Mouse (Mus musculus): ENCODE data around the gene Hist1h4n. TPM values are rescaled to one million over a fixed set of nuclear protein-coding genes. Genes with fewer than 3 reads are reported as not detected.
"Not testable (repeated sequence)": the region's sequence is repeated elsewhere in the genome, so short reads cannot be mapped to it uniquely, and the experiment has no call there.

Gene Hist1h4n
- polyA plus RNA-seq (2014; fragmentation: Nextera tagmentation; extraction: Ambion mirVana) = 14.6 and 15.4 TPM in 2 replicates

DNA sequence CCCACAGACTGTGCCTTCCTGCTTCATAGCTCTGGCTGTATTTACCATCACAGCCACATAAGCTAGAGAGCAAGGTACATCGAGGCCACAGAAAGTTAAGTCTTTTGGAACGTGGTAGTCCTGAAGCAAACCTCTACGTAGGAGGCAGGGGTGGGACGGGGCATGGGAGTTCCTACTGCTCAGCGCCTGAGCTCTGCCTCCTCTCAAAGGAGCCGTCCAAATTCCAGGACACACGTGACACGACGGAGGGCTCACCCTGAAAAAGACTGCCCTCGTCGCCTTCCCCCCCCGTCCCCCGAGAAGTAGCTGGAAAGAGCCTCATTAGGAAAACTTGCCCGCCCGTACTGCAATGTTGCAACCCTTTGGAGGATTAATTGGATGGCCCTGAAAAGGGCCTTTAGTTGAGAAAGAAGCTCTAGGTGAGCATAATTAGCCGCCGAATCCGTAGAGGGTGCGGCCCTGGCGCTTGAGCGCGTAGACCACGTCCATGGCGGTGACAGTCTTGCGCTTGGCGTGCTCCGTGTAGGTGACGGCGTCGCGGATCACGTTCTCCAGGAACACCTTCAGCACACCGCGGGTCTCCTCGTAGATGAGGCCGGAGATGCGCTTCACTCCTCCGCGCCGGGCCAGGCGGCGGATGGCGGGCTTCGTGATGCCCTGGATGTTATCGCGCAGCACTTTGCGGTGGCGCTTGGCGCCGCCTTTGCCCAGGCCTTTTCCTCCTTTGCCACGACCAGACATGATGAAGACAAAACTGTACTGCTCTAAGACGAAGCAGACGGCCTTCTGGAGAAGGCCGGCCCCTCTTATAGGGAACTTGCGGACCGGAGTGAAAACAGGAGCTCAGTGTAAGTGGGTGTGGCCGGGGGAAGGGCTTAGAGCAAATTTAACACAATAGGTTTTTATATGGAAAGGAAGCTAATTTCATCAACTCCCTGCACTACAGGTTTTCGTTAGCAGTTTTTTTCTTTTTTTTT is at the start of gene Hist1h4n:
TSS of gene Hist1h4n (minus strand) at position 779 of the 977 bp plus-strand sequence.
- not testable (repeated sequence) for H3K9ac ChIP-seq (ENCODE audit: low read depth, low read length); DNase-seq (ENCODE audit: low spot score); H3K27me3 ChIP-seq (replicated peaks; ENCODE audit: control insufficient read depth, insufficient read depth, low read length); H3K4me2 ChIP-seq; H3K36me3 ChIP-seq (ENCODE audit: control insufficient read depth, insufficient read depth, low read length); H3K9me3 ChIP-seq (ENCODE audit: control insufficient read depth, low read length); H3K4me3 ChIP-seq (ENCODE audit: low read depth, low read length); H3K4me1 ChIP-seq (replicated peaks; ENCODE audit: control insufficient read depth, insufficient read depth, low read length)
- peak; percentile 80 for ATAC-seq (replicated peaks; ENCODE audit: low FRiP score)
- 0% methylated on average over 24 of the region's 58 CpGs for WGBS
- H3K27ac ChIP-seq (ENCODE audit: low read depth, low read length) = peak within 1 kb of the TSS; percentile 70; the same call in 1 of the 2 replicates

DNA sequence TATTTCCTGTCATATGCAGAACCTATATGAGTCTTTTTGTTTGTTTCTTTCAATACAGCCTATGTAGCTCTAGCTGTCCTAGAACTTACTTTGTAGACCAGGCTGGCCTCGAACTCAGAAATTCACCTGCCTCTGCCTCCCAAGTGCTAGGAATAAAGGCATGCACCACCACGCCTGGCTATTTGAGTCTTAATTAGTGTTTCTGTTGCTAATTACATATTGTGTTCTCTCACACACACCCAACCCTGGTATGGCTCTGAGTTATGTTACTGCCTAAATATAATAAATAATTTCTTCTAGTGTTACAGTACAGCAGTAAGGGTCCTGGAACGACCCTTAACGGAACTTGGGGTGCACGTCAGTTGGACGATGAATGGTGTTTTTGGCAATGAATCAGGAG is 48.7 kb upstream of the Hist1h4n start:
- Histone ChIP-seq H3K36me3 (ENCODE audit: control insufficient read depth, insufficient read depth, low read length) (no peaks in the 10 kb centered on the region), H3K27me3 (replicated peaks; ENCODE audit: control insufficient read depth, insufficient read depth, low read length) (no peaks in the 10 kb centered on the region), H3K9ac (ENCODE audit: low read depth, low read length) (no peak overlapping the region), H3K27ac (ENCODE audit: low read depth, low read length) (no peak overlapping the region), H3K4me1 (replicated peaks; ENCODE audit: control insufficient read depth, insufficient read depth, low read length) (peaks cover 5% of the 10 kb centered on the region; the same call in 1 of the 2 replicates), H3K4me3 (ENCODE audit: low read depth, low read length) (no peak overlapping the region), H3K9me3 (ENCODE audit: control insufficient read depth, low read length) (no peaks in the 10 kb centered on the region), H3K4me2 (no peak overlapping the region)
- 82% methylated on average over 6 of the region's 6 CpGs for WGBS
- DNase-seq (ENCODE audit: low spot score) (no peak), ATAC-seq (replicated peaks; ENCODE audit: low FRiP score) (no peak)

DNA sequence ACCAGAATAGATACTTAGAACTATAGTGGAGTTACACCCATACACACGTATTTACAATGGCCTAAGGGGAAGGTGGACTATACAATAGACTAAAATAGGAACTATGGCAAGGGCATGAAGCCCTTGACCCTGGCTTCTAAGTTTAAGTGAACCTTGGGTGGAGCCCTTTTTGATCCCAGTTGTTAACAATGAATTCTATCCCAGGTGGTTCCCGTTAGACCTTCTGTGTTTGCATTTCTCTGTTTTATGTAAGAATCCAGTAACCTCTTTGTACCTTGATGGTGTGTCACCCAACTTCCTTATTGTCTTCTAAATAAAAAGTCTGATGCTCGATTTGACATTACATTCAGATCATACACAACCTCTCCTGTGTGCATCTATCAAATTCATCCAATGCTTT is 33.5 kb upstream of the Hist1h4n start:
- not testable (repeated sequence) for H3K9me3 ChIP-seq (ENCODE audit: control insufficient read depth, low read length); H3K27ac ChIP-seq (ENCODE audit: low read depth, low read length); H3K4me1 ChIP-seq (replicated peaks; ENCODE audit: control insufficient read depth, insufficient read depth, low read length); H3K4me2 ChIP-seq; DNase-seq (ENCODE audit: low spot score); H3K36me3 ChIP-seq (ENCODE audit: control insufficient read depth, insufficient read depth, low read length); ATAC-seq (replicated peaks; ENCODE audit: low FRiP score); H3K4me3 ChIP-seq (ENCODE audit: low read depth, low read length); H3K27me3 ChIP-seq (replicated peaks; ENCODE audit: control insufficient read depth, insufficient read depth, low read length); H3K9ac ChIP-seq (ENCODE audit: low read depth, low read length)
- WGBS = 76% methylated on average over 3 of the region's 3 CpGs

DNA sequence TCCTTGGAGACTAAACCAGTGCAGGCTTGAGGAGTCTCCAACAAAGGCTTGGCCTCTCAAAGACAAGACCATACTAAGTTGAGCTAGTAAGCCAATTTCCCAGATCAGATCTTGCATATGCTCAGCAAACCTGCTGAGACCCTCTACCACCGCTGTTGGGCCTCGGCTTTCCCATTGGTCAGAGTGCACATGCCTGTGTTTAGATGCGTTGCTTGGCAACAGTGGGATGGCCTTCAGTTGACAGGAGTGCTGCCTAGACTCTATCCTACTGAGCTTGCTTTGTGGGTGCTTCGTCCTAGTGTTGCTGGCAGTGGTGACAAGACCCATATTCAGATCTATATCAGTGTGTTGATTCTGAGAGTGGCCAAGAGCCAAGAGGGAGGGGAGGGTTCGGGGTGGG is 29.6 kb upstream of the Hist1h4n start:
- Histone ChIP-seq H3K27me3 (replicated peaks; ENCODE audit: control insufficient read depth, insufficient read depth, low read length) (no peaks in the 10 kb centered on the region), H3K36me3 (ENCODE audit: control insufficient read depth, insufficient read depth, low read length) (no peaks in the 10 kb centered on the region), H3K4me1 (replicated peaks; ENCODE audit: control insufficient read depth, insufficient read depth, low read length) (no peaks in the 10 kb centered on the region), H3K4me3 (ENCODE audit: low read depth, low read length) (no peak overlapping the region), H3K9me3 (ENCODE audit: control insufficient read depth, low read length) (no peaks in the 10 kb centered on the region), H3K27ac (ENCODE audit: low read depth, low read length) (no peak overlapping the region), H3K4me2 (no peak overlapping the region), H3K9ac (ENCODE audit: low read depth, low read length) (no peak overlapping the region)
- ATAC-seq (replicated peaks; ENCODE audit: low FRiP score) = no peak
- DNase-seq (ENCODE audit: low spot score) = no peak
- WGBS = 27% methylated on average over 5 of the region's 5 CpGs

DNA sequence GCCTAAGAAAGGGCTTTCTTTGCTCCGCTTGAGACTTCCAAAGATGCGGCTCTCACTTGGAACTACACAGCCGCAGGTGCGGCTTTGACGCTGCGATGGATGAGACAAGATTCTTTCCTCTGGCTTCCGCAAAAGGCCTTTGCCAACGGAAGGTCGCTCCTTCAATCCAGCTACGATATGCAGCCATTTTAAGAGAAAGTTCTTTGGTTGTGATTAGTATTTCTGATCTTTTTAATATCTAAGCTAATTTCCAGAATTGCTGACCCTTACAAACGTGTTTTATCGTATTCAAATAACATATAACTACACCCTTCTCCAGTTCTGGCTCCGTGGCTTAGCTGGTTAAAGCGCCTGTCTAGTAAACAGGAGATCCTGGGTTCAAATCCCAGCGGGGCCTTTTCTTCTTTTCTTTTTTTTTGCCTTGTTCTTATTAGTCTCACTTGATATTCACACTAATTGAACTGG is 23.7 kb upstream of the Hist1h4n start:
- peak; percentile 72 for DNase-seq (ENCODE audit: low spot score)

DNA sequence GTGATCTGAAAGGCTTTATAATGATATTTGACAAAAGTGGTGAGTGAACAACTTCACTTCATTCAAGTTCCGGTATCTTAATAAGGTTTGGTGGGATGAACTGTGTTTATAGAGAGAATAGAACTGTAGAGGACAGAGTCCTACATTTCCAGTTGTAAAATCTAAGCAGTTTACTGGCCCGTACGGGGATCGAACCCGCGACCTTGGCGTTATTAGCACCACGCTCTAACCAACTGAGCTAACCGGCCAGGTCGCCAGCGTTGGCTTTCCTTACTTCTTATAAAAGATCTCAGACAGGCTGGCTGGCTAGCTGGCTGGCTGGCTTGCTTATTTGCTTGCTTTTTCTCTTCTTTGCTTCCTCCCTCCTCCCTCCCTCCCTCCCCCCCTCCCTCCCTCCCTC is 23.1 kb upstream of the Hist1h4n start:
- peak overlapping the region; percentile 70 for H3K4me2 ChIP-seq
- H3K27me3 ChIP-seq (replicated peaks; ENCODE audit: control insufficient read depth, insufficient read depth, low read length) = no peaks in the 10 kb centered on the region
- WGBS = 1% methylated on average over 11 of the region's 11 CpGs
- H3K9ac ChIP-seq (ENCODE audit: low read depth, low read length) = no peak overlapping the region
- H3K27ac ChIP-seq (ENCODE audit: low read depth, low read length) = no peak overlapping the region
- H3K9me3 ChIP-seq (ENCODE audit: control insufficient read depth, low read length) = no peaks in the 10 kb centered on the region
- DNase-seq (ENCODE audit: low spot score) (peak; percentile 92), ATAC-seq (replicated peaks; ENCODE audit: low FRiP score) (peak; percentile 95)
- peaks cover 4% of the 10 kb centered on the region; the same call in 1 of the 2 replicates for H3K4me1 ChIP-seq (replicated peaks; ENCODE audit: control insufficient read depth, insufficient read depth, low read length)
- H3K4me3 ChIP-seq (ENCODE audit: low read depth, low read length) = peak overlapping the region; percentile 72
- H3K36me3 ChIP-seq (ENCODE audit: control insufficient read depth, insufficient read depth, low read length) = no peaks in the 10 kb centered on the region

More for the DNA sequence above, 23.7 kb upstream of the Hist1h4n start:
- H3K9ac ChIP-seq (ENCODE audit: low read depth, low read length) = peak overlapping the region; percentile 65
- H3K27ac ChIP-seq (ENCODE audit: low read depth, low read length) = no peak overlapping the region
- H3K27me3 ChIP-seq (replicated peaks; ENCODE audit: control insufficient read depth, insufficient read depth, low read length) = no peaks in the 10 kb centered on the region
- peak overlapping the region; percentile 70 for H3K4me2 ChIP-seq
- ATAC-seq (replicated peaks; ENCODE audit: low FRiP score) = peak; percentile 56; the same call in 1 of the 2 replicates
- H3K4me3 ChIP-seq (ENCODE audit: low read depth, low read length) = peak overlapping the region; percentile 72
- no peaks in the 10 kb centered on the region for H3K36me3 ChIP-seq (ENCODE audit: control insufficient read depth, insufficient read depth, low read length)
- H3K9me3 ChIP-seq (ENCODE audit: control insufficient read depth, low read length) = no peaks in the 10 kb centered on the region
- peaks cover 4% of the 10 kb centered on the region; the same call in 1 of the 2 replicates for H3K4me1 ChIP-seq (replicated peaks; ENCODE audit: control insufficient read depth, insufficient read depth, low read length)
- WGBS = under 1% methylated on average over 15 of the region's 15 CpGs

DNA sequence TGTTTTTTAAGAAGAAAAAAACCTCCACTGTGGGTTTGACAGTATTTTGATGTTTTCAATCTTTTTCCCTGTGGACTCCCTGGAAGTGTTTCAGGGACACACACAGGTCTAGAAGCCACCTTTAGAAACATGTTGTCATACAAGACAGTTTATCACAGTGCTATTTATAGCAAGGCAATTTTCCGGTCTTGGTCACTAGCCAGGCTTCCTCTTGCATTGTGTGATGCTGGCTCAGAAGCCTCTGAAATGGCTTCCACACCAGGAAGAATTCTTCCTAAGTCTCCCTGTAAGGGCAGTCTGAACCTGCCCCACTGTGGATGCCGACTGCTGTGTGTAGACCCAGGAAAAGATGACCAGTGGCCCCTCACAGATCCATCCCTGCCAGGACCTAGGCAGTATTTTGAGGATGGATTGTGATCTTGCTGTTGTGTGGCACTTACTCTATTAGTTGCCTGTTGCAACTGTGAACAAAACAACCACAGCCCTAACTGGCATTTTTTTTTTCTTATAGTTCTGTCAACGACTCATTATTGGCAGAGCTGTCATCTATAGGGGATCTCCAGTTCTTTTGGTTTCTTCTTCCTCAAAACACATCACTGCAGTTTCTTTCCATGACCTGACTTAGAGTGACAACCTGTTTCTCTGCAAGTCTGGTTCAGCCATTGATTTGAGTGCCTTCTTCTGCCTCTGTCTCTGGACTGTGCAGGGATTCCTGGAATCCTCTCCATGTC is 20.4 kb upstream of the Hist1h4n start:
- Histone ChIP-seq H3K36me3 (ENCODE audit: control insufficient read depth, insufficient read depth, low read length) (no peaks in the 10 kb centered on the region), H3K4me3 (ENCODE audit: low read depth, low read length) (no peak overlapping the region), H3K4me1 (replicated peaks; ENCODE audit: control insufficient read depth, insufficient read depth, low read length) (peaks cover 4% of the 10 kb centered on the region; the same call in 1 of the 2 replicates), H3K9me3 (ENCODE audit: control insufficient read depth, low read length) (no peaks in the 10 kb centered on the region), H3K4me2 (peak overlapping the region; percentile 25; the same call in 1 of the 2 replicates), H3K27me3 (replicated peaks; ENCODE audit: control insufficient read depth, insufficient read depth, low read length) (no peaks in the 10 kb centered on the region), H3K27ac (ENCODE audit: low read depth, low read length) (no peak overlapping the region), H3K9ac (ENCODE audit: low read depth, low read length) (no peak overlapping the region)
- ATAC-seq (replicated peaks; ENCODE audit: low FRiP score) (no peak), DNase-seq (ENCODE audit: low spot score) (no peak)
- WGBS = 38% methylated on average over 3 of the region's 3 CpGs

DNA sequence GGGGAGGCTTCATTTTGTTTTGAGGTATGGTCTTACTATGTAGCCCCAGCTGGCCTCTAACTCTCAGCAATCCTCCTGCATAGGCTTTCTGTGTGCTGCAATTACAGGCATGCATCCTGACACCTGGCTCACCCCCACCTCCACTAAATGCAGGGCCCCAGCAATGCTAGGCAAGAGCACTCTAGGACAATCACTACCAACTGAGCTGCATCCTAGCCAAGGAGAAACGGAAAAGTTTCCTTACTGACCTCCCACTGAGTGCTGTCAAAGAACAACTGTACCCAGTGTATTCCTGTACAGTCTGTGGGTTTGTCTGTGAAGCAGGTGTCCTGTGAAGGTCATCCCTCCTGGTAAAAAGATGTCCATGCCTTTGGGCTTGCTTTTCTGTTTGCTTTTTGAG is 18.7 kb upstream of the Hist1h4n start:
- not testable (repeated sequence) for ATAC-seq (replicated peaks; ENCODE audit: low FRiP score)

More for the DNA sequence above, 18.7 kb upstream of the Hist1h4n start:
- not testable (repeated sequence) for H3K4me3 ChIP-seq (ENCODE audit: low read depth, low read length); DNase-seq (ENCODE audit: low spot score); H3K9ac ChIP-seq (ENCODE audit: low read depth, low read length); H3K27ac ChIP-seq (ENCODE audit: low read depth, low read length); H3K4me2 ChIP-seq; H3K4me1 ChIP-seq (replicated peaks; ENCODE audit: control insufficient read depth, insufficient read depth, low read length); H3K9me3 ChIP-seq (ENCODE audit: control insufficient read depth, low read length); H3K27me3 ChIP-seq (replicated peaks; ENCODE audit: control insufficient read depth, insufficient read depth, low read length); H3K36me3 ChIP-seq (ENCODE audit: control insufficient read depth, insufficient read depth, low read length)
- 48% methylated on average over 1 of the region's 1 CpGs for WGBS
